Mouse (Mus musculus): ENCODE results near the gene Rpl13a. TPM values are rescaled to one million over a fixed set of nuclear protein-coding genes. Genes with fewer than 3 reads are reported as not detected.
A peak's percentile ranks its signal among the peaks of the same experiment; 100 is the strongest.
"Not testable (repeated sequence)": the region's sequence is repeated elsewhere in the genome, so short reads cannot be mapped to it uniquely, and the experiment has no call there.

Rpl13a gene
- total RNA-seq, 2 experiments from 2014 or later: 643 to 706 TPM

DNA sequence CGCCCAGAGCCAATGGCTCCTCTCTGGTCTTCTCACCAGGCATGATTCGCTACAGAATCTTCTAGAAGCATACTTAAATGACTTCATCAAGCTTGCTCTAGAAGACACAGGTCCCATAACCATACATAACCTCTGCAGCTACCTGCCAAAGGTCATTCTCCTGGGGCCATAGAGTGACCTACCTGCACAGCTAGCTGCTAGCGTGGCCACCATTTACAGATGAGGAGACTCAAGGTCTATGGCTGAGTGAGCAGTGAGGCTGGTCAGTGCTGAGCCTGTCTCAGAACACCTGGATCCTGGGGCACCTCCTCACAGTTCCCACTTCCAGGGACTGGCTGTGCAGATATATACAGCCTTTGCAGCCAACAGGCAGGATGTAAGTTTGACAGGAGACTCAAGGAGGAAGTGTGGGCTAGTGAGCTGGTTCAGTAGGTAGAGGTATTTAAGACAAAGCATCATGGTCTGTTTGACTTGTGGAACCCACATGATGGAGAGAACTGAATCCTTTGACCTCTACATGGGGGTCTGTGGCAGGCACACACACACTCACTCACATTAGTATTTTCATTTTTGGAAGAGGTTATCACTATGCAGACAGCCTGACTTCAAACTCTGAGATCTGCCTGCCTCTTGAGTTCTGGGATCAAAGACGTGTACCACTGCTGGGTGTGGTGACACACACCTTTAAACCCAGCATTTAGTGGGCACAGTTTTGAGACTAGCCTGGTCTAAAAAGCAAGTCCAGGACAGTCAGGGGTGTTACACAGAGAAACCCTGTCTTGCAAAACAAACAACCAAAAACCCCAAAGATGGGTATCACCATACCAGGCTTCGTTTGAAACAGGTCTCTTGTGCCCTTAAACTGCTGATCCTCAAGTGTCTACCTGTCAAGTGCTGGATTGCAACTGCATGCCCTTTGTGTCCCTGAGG, 8.5 kb downstream of the Rpl13a start:
- no peak for DNase-seq (ENCODE audit: low spot score)

DNA sequence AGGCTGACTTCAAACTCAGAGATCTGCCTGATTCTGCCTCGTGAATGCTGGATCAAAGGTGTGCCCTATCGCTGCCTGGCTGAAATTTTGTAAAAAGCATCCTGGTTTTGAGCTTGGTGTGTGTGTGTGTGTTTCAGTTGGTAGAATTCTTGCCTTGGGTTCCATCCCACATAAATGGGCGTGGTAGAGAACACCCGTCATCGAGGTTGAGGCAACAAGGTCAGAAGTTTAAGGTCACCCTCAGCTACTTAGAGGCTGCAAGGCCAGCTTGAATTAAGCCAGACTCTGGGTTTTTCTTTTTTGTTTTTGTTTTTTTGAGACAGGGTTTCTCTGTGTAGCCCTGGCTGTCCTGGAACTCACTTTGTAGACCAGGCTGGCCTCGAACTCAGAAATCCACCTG, 10.2 kb downstream of the Rpl13a start:
- DNase-seq (ENCODE audit: low spot score): no peak

DNA sequence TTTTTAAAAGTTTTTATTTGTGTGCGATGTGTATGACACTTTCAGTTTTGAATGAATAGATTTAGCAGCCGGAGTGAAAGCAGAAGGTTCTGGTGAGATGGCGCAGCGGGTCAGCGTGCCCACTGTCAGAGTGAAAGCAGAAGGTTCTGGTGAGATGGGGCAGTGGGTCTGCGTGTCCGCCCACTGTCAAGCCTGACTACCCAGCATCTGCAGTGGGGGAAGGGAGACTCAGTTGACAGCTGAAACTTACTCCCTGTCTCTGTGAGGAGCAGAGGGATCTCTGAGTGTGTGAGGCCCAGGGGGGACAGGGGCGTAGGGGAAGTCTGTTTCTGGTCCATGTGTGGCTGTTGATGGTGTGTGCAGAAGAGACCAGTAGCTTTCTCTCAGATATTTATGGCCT, 11.0 kb downstream of the Rpl13a start:
- DNase-seq (ENCODE audit: low spot score): no peak

- no peak for DNase-seq (ENCODE audit: low spot score)
Measured at GRCm38 (mm10) chr7:45113476-45113875, 15.1 kb downstream of the Rpl13a start.

DNA sequence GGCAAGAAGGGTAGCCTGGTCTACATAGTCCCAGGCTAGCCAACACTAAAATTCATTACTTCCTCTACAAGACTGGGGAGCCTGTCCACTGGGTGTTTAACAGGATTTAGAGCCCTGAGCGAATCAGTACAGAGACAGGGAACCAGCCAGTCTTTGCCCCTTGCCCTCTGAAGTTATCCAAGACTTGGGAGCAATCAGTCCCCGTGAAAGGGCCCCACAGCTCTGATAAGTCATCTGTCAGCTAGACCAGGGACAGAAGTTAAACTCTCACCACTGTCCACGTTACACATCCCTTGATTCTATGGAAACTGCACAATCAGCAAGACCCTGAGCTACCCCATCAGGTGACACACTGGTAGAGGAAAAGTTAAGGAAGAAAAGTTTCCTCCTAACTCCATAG, 16.0 kb downstream of the Rpl13a start:
- no peak for DNase-seq (ENCODE audit: low spot score)

GRCm38 (mm10) chr7:45111940-45112339, 16.6 kb downstream of the Rpl13a start:
- no peak for DNase-seq (ENCODE audit: low spot score)

DNA sequence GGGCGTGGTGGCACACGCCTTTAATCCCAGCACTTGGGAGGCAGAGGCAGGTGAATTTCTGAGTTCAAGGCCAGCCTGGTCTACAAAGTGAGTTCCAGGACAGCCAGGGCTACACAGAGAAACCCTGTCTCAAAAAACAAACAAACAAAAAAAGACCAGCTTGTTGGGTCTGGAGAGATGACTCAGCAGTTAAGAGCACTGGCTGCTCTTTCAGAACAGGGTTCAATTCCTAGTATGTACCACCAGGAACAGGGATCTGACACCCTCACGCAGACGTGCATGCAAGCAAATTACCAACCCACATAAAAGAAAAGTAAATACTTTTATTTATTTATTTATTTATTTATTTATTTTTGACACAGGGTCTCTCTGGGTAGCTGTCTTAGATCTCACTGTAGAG, 18.5 kb downstream of the Rpl13a start:
- DNase-seq (ENCODE audit: low spot score): not testable (repeated sequence)

DNA sequence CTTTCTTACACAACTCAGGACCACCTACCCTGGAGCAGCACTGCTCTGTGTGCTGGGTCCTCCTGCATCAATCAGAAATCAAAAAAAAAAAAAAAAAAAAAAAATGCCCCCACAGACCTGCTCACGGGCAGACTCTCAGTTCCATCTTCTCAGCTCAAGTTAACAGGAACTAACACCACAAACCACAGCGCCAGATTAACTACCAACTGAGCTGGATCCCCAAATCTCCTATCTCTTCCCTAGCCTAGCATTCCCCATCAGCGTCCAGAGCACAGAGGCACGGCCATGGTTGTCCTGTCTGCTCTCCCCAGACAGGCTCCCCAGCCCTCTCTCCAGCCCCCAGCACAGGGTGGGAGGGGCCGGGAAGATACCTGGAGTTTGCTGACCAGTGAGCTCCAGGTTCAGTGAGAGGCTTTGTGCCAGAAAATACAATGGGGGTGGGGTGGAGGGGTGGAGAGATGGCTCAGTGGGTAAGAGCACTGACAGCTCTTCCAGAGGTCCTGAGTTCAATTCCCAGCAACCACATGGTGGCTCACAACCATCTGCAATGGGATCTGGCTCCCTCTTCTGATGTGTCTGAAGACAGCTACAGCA, 21.4 kb downstream of the Rpl13a start:
- DNase-seq (ENCODE audit: low spot score): no peak

DNA sequence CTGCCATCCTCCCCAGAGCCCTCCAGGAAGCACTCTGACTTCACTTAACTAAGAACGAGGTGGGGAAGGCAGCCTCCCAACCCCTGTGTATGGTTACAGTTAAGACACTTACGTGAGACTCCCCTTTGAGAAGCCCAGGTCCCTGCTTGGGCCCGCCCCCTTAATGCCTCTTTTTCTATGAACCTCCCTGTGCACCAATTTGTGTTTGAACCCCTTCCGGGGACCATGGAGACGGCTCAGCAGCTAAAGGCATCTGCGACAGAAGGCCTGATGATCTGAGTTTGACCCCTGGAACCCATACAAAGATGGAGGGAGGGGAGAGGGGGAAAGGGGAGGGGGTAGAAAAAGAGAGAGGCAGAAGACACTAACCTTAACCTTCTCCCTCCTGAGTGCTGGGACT, 22.1 kb downstream of the Rpl13a start:
- DNase-seq (ENCODE audit: low spot score): no peak

GRCm38 (mm10) chr7:45105491-45105890, 23.1 kb downstream of the Rpl13a start:
- DNase-seq (ENCODE audit: low spot score): no peak

GRCm38 (mm10) chr7:45104941-45105340, 23.6 kb downstream of the Rpl13a start:
- DNase-seq (ENCODE audit: low spot score): no peak

DNA sequence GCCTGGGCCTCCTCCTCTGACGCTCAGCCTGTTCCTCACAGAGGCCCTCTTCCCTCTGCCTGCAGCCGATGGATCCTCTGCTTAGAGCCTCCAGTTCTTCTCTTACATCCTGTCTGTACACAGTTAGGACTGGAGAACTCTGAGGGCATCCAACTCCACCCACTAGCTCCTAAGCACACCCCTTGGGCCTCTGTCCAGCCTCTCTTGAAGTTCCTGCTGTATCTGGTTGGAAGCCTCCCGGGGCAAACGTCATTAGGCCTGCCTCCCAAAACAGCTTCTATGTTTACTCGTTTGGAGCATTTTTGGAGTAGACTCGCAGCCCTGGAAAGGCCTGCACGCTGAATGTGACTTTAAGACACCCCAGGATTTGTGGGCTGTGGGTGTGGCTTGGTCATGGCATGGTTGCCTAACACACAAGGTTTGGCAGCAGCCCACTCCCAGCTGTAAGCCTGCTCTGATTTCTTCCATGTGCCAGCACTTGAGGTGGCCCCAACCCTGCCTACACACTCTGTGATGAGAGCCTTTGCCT, 24.8 kb downstream of the Rpl13a start, which contains the start of gene Fcgrt:
Fcgrt (minus strand) TSS at position 200 of the 529 bp plus-strand sequence.
- peak; percentile 97 for DNase-seq (ENCODE audit: low spot score)

DNA sequence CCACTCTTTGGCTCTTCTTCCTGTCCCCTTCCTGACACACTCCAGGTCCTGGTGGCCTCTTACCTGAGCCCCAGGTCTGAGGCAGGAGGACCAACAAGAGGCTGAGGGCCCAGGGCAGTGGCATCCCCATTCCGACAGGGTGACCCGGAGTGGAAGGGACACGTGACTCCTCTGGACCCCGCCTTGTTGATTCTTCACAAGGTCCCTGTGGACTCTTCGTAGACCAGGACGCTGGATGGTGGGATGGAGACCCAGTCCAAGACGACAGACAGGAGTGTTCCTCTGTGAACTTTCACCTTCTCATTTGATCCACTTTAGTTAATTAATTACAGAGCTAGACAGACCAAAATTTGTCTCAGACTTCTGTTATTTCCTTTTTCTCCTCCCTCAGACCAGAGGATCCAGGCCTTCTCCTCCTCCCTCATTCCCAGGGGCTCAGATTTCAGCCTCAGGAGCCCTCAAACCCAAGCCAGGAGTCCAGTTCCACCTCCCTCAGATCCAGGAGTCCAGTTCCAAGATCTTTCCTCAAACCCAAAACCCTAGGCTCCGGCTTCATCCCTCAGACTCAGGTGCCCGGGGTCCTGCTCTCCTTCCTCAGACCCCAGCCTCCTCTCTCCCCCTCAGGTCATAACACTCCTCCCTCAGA, 25.5 kb downstream of the Rpl13a start:
- DNase-seq (ENCODE audit: low spot score): peak; percentile 46

- no peak for DNase-seq (ENCODE audit: low spot score)
Measured at GRCm38 (mm10) chr7:45102441-45102840, 26.1 kb downstream of the Rpl13a start.

DNA sequence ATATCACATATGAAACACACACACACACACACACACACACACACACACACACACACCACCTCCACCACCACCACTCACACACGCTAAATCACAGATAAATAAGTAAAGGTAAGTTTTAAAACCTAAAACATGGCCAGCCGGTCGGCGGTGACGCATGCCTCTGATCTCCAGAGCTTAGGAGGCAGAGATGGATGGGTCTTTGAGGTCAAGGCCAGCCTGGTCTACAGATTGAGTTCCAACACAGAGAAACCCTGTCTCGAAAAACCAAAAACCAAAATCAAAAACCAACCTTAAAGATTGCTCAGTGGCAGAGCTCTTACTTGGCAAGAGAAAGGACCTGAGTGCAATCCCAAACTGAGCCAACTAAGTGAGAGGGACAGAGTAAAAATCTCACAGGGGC, 28.5 kb downstream of the Rpl13a start:
- DNase-seq (ENCODE audit: low spot score): no peak

DNA sequence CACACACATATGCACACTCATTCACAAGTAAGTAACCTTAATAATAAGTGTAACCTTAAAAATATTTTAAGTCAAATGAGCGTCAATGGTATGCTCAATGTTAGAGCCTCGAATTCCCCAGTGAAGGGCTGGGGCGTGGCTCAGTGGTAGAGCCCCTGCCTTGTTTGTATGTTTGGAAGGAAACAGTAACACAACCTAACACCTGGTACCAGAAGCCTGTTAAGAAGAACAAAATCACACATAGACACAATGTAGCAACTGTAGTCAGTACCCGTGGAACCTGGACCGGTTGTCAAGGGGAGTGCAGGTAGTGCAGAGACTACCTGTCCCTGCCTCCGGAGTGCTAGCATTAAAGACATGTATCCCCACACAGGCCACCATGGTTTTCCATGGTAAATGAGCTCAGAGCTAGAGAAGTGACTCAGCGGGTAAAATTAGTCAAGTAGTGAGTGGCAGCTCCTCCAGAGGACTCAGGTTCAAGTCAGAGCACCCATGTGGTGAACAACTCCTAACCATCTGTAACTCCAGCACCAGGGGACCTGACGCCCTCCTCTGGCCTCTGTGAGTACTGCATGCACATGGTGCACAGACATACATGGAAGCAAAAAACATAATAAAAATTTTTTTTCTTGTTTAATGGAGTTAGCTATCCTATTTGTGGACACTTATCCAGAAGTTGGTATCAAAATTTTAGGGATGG, 29.9 kb downstream of the Rpl13a start:
- DNase-seq (ENCODE audit: low spot score): no peak

- DNase-seq (ENCODE audit: low spot score): no peak
Measured at GRCm38 (mm10) chr7:45097479-45097878, 31.1 kb downstream of the Rpl13a start.

DNA sequence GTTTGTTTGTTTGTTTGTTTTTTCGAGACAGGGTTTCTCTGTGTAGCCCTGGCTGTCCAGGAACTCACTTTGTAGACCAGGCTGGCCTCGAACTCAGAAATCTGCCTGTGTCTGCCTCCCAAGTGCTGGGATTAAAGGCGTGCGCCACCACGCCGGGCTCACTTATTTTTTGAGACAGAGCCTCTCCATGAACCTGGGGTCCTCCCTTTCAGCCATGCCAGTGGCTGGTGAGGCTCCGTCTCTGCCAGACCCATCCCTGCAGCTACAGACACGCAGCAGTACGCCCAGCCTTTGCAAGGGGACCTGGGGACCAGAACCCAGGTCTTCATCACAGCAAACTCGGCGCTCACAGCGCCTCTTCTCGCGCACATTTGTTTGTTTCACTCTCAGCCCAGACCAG, 32.6 kb downstream of the Rpl13a start:
- not testable (repeated sequence) for DNase-seq (ENCODE audit: low spot score)

GRCm38 (mm10) chr7:45095367-45095766, 33.2 kb downstream of the Rpl13a start:
- DNase-seq (ENCODE audit: low spot score): no peak

DNA sequence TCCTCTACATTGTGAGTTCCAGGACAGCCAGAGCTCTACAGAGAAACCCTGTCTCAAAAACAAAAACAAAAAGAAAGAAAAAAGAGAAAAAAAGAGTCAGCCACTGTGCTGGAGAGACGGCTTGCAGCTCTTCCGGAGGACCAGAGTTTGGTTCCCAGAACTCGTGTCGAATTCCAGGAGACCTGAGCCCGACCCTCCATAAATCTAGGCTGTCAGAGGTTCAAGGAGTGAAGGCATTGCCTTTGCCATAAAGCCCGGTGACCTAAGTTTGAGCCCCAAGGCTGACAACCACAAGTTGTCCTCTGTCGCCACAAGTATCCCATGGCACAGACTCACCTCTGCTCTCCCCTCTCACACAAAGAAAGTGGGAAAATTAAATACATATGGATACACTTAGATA, 34.4 kb downstream of the Rpl13a start:
- no peak for DNase-seq (ENCODE audit: low spot score)

DNA sequence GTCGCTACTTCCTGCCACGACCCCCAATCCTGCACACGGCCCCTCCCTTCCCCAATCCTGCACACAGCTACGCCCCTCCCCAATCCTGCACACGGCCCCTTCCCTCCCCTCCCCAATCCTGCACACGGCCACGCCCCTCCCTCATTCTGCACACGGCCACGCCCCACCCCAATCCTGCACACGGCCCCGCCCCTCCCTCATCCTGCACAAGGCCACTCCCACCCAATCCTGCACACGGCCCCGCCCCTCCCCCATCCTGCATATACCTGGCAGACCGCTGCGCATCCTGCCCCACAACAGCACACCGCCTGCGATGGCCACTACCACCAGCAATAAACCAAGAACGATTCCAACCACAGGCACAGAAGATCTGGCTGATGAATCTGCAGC, 35.0 kb downstream of the Rpl13a start:
- no peak for DNase-seq (ENCODE audit: low spot score)
